Mouse (Mus musculus) lung, embryonic 14.5 days (tissue): ENCODE measurements around the gene Ptpn13. TPM values are rescaled to one million over a fixed set of nuclear protein-coding genes. Genes with fewer than 3 reads are reported as not detected.

ENCODE experiments used
- ATAC-seq: fragments of 200-750 bp; cut with Nextera tagmentation; 2 replicates; pipeline ENCODE4 v1.8.0; 2017; ENCODE audit warnings: mild to moderate bottlenecking, moderate TSS enrichment, moderate library complexity; ENCODE audit not compliant: insufficient read depth
- DNase-seq: peaks from one replicate; pipeline ENCODE4 v3.0.0-alpha.2; 2015
- H3K27ac ChIP-seq: fragments of 300-500 bp; sonication (generic); 2 replicates; pipeline ENCODE4 v1.5.1; 2014; ENCODE audit warnings: low read depth, mild to moderate bottlenecking, moderate library complexity
- H3K27me3 ChIP-seq: fragments of 300-500 bp; sonication (generic); 2 replicates; pipeline ENCODE4 v1.6.1; 2014; ENCODE audit warnings: low read length, control low read depth; ENCODE audit not compliant: insufficient read depth
- H3K36me3 ChIP-seq: fragments of 300-500 bp; sonication (generic); 2 replicates; pipeline ENCODE4 v1.6.1; 2014; ENCODE audit warnings: control low read depth; ENCODE audit not compliant: insufficient read depth
- H3K4me1 ChIP-seq: fragments of 300-500 bp; sonication (generic); 2 replicates; pipeline ENCODE4 v1.6.1; 2014; ENCODE audit warnings: antibody characterized with exemption, control low read depth; ENCODE audit not compliant: insufficient read depth
- H3K4me2 ChIP-seq: fragments of 300-500 bp; sonication (generic); 2 replicates; pipeline ENCODE4 v1.6.1; 2014; ENCODE audit warnings: mild to moderate bottlenecking
- H3K4me3 ChIP-seq: fragments of 300-500 bp; sonication (generic); 2 replicates; pipeline ENCODE4 v1.5.1; 2014; ENCODE audit warnings: low read depth, low read length
- H3K9ac ChIP-seq: fragments of 300-500 bp; sonication (generic); 2 replicates; pipeline ENCODE4 v1.6.1; 2014
- H3K9me3 ChIP-seq: fragments of 300-500 bp; sonication (generic); 2 replicates; pipeline ENCODE4 v1.6.1; 2016; ENCODE audit warnings: low read depth, low read length, control low read depth
- CTCF ChIP-seq: IDR thresholded peaks from 2 replicates; pipeline ENCODE4 v1.5.1; 2016; ENCODE audit warnings: antibody characterized with exemption, low read depth
- WGBS: fragments of 180-500 bp; shearing (Covaris S2); extraction: QIAGEN DNeasy Blood & Tissue Kit; methylation state at CpG from one replicate; pipeline ENCODE4 v1.1.7; 2014; 5-methylcytosine and 5-hydroxymethylcytosine counted together
- polyA plus RNA-seq: library from polyadenylated mRNA; unstranded; fragments of >200 nt; fragmentation: Nextera tagmentation; extraction: Ambion mirVana; gene quantifications from 2 replicates; pipeline ENCODE4 v1.2.1, GENCODE M21; 2014

The Ptpn13 gene
- polyA plus RNA-seq, 1 experiment from 2014 or later, result 16.2 TPM

GRCm38 (mm10) chr5:103592706-103593105 lies 167.7 kb downstream of the Ptpn13 start:
- no peak for TF ChIP-seq CTCF
- Histone ChIP-seq H3K9me3 (no peaks in the 10 kb centered on the region), H3K4me1 (peaks cover 7% of the 10 kb centered on the region), H3K27me3 (no peaks in the 10 kb centered on the region), H3K9ac (no peak overlapping the region), H3K36me3 (peaks cover 8% of the 10 kb centered on the region; the same call in 1 of the 2 replicates), H3K27ac (no peak overlapping the region), H3K4me3 (no peak overlapping the region), H3K4me2 (no peak overlapping the region)
- no peak for ATAC-seq
- 76% methylated on average over 8 of the region's 8 CpGs for WGBS
- no peak for DNase-seq

GRCm38 (mm10) chr5:103593575-103593974 lies 168.6 kb downstream of the Ptpn13 start:
- Histone ChIP-seq H3K9me3 (no peaks in the 10 kb centered on the region), H3K4me3 (no peak overlapping the region), H3K27me3 (no peaks in the 10 kb centered on the region), H3K4me1 (peaks cover 7% of the 10 kb centered on the region), H3K36me3 (peaks cover 10% of the 10 kb centered on the region), H3K4me2 (no peak overlapping the region), H3K27ac (no peak overlapping the region), H3K9ac (no peak overlapping the region)
- no peak for DNase-seq
- ATAC-seq, result no peak
- WGBS, result 81% methylated on average over 9 of the region's 9 CpGs
- no peak for TF ChIP-seq CTCF

GRCm38 (mm10) chr5:103595394-103596226 lies 170.6 kb downstream of the Ptpn13 start:
- Histone ChIP-seq H3K27ac (peak overlapping the region; percentile 76), H3K9ac (no peak overlapping the region), H3K4me1 (peaks cover 13% of the 10 kb centered on the region), H3K4me3 (no peak overlapping the region), H3K36me3 (peaks cover 11% of the 10 kb centered on the region), H3K9me3 (no peaks in the 10 kb centered on the region), H3K27me3 (no peaks in the 10 kb centered on the region), H3K4me2 (no peak overlapping the region)
- no peak for TF ChIP-seq CTCF
- 33% methylated on average over 13 of the region's 13 CpGs for WGBS
- ATAC-seq (peak; percentile 40; the same call in 1 of the 2 replicates), DNase-seq (peak; percentile 74)

- peak overlapping the region; percentile 20; the same call in 1 of the 2 replicates for H3K27ac ChIP-seq
- ATAC-seq, result 0 out of 2 replicates have a peak, but pooled peaks have one; percentile 16
- DNase-seq, result no peak
- peaks cover 11% of the 10 kb centered on the region for H3K36me3 ChIP-seq
- H3K9me3 ChIP-seq, result no peaks in the 10 kb centered on the region
- H3K27me3 ChIP-seq, result no peaks in the 10 kb centered on the region
- no peak for TF ChIP-seq CTCF
- no peak overlapping the region for H3K9ac ChIP-seq
- no peak overlapping the region for H3K4me3 ChIP-seq
- peaks cover 13% of the 10 kb centered on the region for H3K4me1 ChIP-seq
- no peak overlapping the region for H3K4me2 ChIP-seq
- WGBS, result 73% methylated on average over 14 of the region's 14 CpGs
Measured at GRCm38 (mm10) chr5:103596467-103597146, 171.6 kb downstream of the Ptpn13 start.

- ATAC-seq (no peak), DNase-seq (no peak)
- no peak for TF ChIP-seq CTCF
- 53% methylated on average over 6 of the region's 6 CpGs for WGBS
- H3K9me3 ChIP-seq, result no peaks in the 10 kb centered on the region
- H3K4me1 ChIP-seq, result peaks cover 13% of the 10 kb centered on the region
- no peak overlapping the region; the same call in 1 of the 2 replicates for H3K27ac ChIP-seq
- H3K9ac ChIP-seq, result no peak overlapping the region
- H3K36me3 ChIP-seq, result peaks cover 11% of the 10 kb centered on the region
- H3K4me3 ChIP-seq, result no peak overlapping the region
- H3K4me2 ChIP-seq, result no peak overlapping the region
- H3K27me3 ChIP-seq, result no peaks in the 10 kb centered on the region
Measured at GRCm38 (mm10) chr5:103597604-103598003, 172.6 kb downstream of the Ptpn13 start.

- Histone ChIP-seq H3K27ac (no peak overlapping the region), H3K4me2 (no peak overlapping the region), H3K27me3 (no peaks in the 10 kb centered on the region), H3K36me3 (peaks cover 6% of the 10 kb centered on the region), H3K4me1 (peaks cover 13% of the 10 kb centered on the region), H3K4me3 (no peak overlapping the region), H3K9me3 (no peaks in the 10 kb centered on the region), H3K9ac (no peak overlapping the region)
- TF ChIP-seq CTCF, result no peak
- 66% methylated on average over 9 of the region's 9 CpGs for WGBS
- ATAC-seq, result no peak
- DNase-seq, result no peak
Measured at GRCm38 (mm10) chr5:103598264-103598663, 173.3 kb downstream of the Ptpn13 start.

- H3K9ac ChIP-seq, result no peak overlapping the region
- no peaks in the 10 kb centered on the region for H3K27me3 ChIP-seq
- H3K4me2 ChIP-seq, result no peak overlapping the region
- no peak overlapping the region for H3K27ac ChIP-seq
- no peak overlapping the region for H3K4me3 ChIP-seq
- peak; percentile 25 for DNase-seq
- H3K4me1 ChIP-seq, result peaks cover 13% of the 10 kb centered on the region
- peaks cover 6% of the 10 kb centered on the region; the same call in 1 of the 2 replicates for H3K36me3 ChIP-seq
- WGBS, result 78% methylated on average over 5 of the region's 5 CpGs
- ATAC-seq, result no peak
- no peaks in the 10 kb centered on the region for H3K9me3 ChIP-seq
- no peak for TF ChIP-seq CTCF
Measured at GRCm38 (mm10) chr5:103598881-103599280, 173.9 kb downstream of the Ptpn13 start.
